12 mouse cellular contexts compared by ENCODE assay signal in the genomic region with DNA sequence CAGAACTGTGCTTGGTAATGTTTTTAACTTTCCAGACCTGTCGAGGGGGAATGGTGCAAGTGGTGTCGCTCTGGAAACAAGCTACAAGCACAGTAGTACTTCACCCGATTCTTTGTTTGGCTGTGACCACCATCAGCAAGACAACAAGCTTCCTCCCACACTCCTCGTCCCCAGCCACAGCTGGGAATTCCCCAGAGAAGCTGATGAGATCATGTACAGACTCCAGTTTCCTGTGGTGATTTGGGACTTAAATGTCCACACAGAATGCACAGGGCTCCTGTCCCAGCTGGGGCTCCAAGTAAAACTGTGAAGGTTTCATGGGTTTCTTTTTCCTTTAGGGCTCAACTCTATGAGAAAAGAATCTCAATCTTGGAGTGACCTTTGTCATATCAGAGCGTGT. TPM values are rescaled to one million over a fixed set of nuclear protein-coding genes. Genes with fewer than 3 reads are reported as not detected.
DNase-seq lines count a peak whose midpoint lies in the region; ATAC-seq and TF ChIP-seq lines count a peak whose summit lies in the region.
"Had no signal": no experiment of that assay in that cellular context is flagged by ENCODE, and none has a peak within 500 bp of the region (broad histone marks: within the 10 kb centered on the region; RNA-seq: fewer than 3 reads in every experiment).

No protein-coding gene starts in this region.

- 46% methylated on average over 5 of the region's 5 CpGs for WGBS in intestine, embryonic 14.5 days
- WGBS in midbrain, embryonic 14.5 days = 68% methylated on average over 5 of the region's 5 CpGs

- H3K9me3 ChIP-seq in intestine, embryonic 14.5 days (ENCODE audit: control insufficient read depth, low read length) = no peaks in the 10 kb centered on the region
- no peaks in the 10 kb centered on the region for H3K9me3 ChIP-seq in midbrain, embryonic 14.5 days (ENCODE audit: control insufficient read depth, low read length)
- H3K9me3 ChIP-seq: limb, embryonic 12.5 days; midbrain, embryonic 13.5 days had no signal

- H3K27ac ChIP-seq in gastrocnemius, adult 2 months = peak overlapping the region; percentile 63
- H3K27ac ChIP-seq in brown adipose tissue, adult 24 weeks (replicated peaks; ENCODE audit: low read depth, low read length) = peak overlapping the region; percentile 69
- H3K27ac ChIP-seq in intestine, embryonic 14.5 days (ENCODE audit: low read depth) = peak overlapping the region; percentile 44; the same call in 1 of the 2 replicates
- no peak overlapping the region for H3K27ac ChIP-seq in midbrain, embryonic 14.5 days (replicated peaks; ENCODE audit: low read depth, low read length)
- H3K27ac ChIP-seq: limb, embryonic 12.5 days; midbrain, embryonic 13.5 days had no signal

- no peak for ATAC-seq in intestine, embryonic 14.5 days (replicated peaks; ENCODE audit: low FRiP score, low TSS enrichment, low read depth)
- ATAC-seq in midbrain, embryonic 14.5 days (ENCODE audit: low FRiP score, low TSS enrichment) = no peak
- ATAC-seq: hindbrain, embryonic 16.5 days; midbrain, embryonic 13.5 days had no signal

- no peak overlapping the region for H3K4me3 ChIP-seq in gastrocnemius, adult 2 months
- no peak overlapping the region for H3K4me3 ChIP-seq in brown adipose tissue, adult 24 weeks (ENCODE audit: insufficient read depth, low read depth, low read length)
- no peak overlapping the region for H3K4me3 ChIP-seq in intestine, embryonic 14.5 days (ENCODE audit: low read depth, low read length)
- no peak overlapping the region for H3K4me3 ChIP-seq in midbrain, embryonic 14.5 days (replicated peaks; ENCODE audit: low read depth, low read length)
- H3K4me3 ChIP-seq: limb, embryonic 12.5 days; midbrain, embryonic 13.5 days had no signal

- peaks cover 3% of the 10 kb centered on the region; the same call in 1 of the 2 replicates for H3K4me1 ChIP-seq in brown adipose tissue, adult 24 weeks (ENCODE audit: control insufficient read depth, insufficient read depth, insufficient read length, low read length)
- peaks cover 7% of the 10 kb centered on the region; the same call in 1 of the 2 replicates for H3K4me1 ChIP-seq in intestine, embryonic 14.5 days (replicated peaks; ENCODE audit: control insufficient read depth, insufficient read depth, low read length)
- H3K4me1 ChIP-seq in midbrain, embryonic 14.5 days (ENCODE audit: control insufficient read depth, insufficient read depth, low read length) = peaks cover 4% of the 10 kb centered on the region

- DNase-seq in gastrocnemius, adult 2 months = peak; percentile 45
- DNase-seq in gastrocnemius, postnatal 10 days = no peak
- no peak for DNase-seq in intestine, embryonic 14.5 days (ENCODE audit: low spot score)
- peak; percentile 37 for DNase-seq in lung, postnatal 14 days
- DNase-seq in midbrain, embryonic 14.5 days = no peak
- DNase-seq in frontal cortex, adult 2 months (ENCODE audit: extremely low spot score in 1 of 2, low spot score in 1 of 2) = no peak
- DNase-seq in embryo, embryonic 11 days = no peak
- DNase-seq: cerebellum, postnatal 14 days had no signal

- no peak for TF ChIP-seq CTCF in gastrocnemius, adult 2 months (IDR thresholded peaks at IDR 0.05)

- intact Hi-C loops in gastrocnemius, adult 2 months (cut with DNase I) = no loop called here

- no peaks in the 10 kb centered on the region for H3K27me3 ChIP-seq in intestine, embryonic 14.5 days (replicated peaks; ENCODE audit: control insufficient read depth, insufficient read depth, low read length)
- H3K27me3 ChIP-seq in midbrain, embryonic 14.5 days (ENCODE audit: control insufficient read depth, insufficient read depth, low read length) = no peaks in the 10 kb centered on the region
- H3K27me3 ChIP-seq: limb, embryonic 12.5 days; midbrain, embryonic 13.5 days had no signal

- H3K9ac ChIP-seq in intestine, embryonic 14.5 days (ENCODE audit: low read length) = no peak overlapping the region
- H3K9ac ChIP-seq in midbrain, embryonic 14.5 days (replicated peaks; ENCODE audit: low read length) = no peak overlapping the region
- H3K9ac ChIP-seq: limb, embryonic 12.5 days; midbrain, embryonic 13.5 days had no signal

- H3K4me2 ChIP-seq in intestine, embryonic 14.5 days (ENCODE audit: low read length) = no peak overlapping the region
- no peak overlapping the region for H3K4me2 ChIP-seq in midbrain, embryonic 14.5 days (ENCODE audit: low read length)
- H3K4me2 ChIP-seq: limb, embryonic 12.5 days; midbrain, embryonic 13.5 days had no signal

- H3K36me3 ChIP-seq in intestine, embryonic 14.5 days (ENCODE audit: control insufficient read depth, insufficient read depth, low read length) = no peaks in the 10 kb centered on the region
- no peaks in the 10 kb centered on the region for H3K36me3 ChIP-seq in midbrain, embryonic 14.5 days (ENCODE audit: control insufficient read depth, insufficient read depth, low read length)
- H3K36me3 ChIP-seq: limb, embryonic 12.5 days; midbrain, embryonic 13.5 days had no signal

RNA-seq across cellular contexts. Expression of a gene that starts 28.9 kb away (rescaled TPM):
- total RNA-seq in gastrocnemius, adult 2 months (2021) = 1 to 10 TPM; 2.1 to 4.0 TPM
- total RNA-seq in gastrocnemius, postnatal 10 days (2021) = 10 to 100 TPM in 1 of 2 experiments, 1 to 10 TPM in 1; 7.3 to 10.3 TPM
- polyA plus RNA-seq in brown adipose tissue, adult 24 weeks (2012; ENCODE audit: insufficient read depth, insufficient read length, missing spikeins) = 3.6 and 4.7 TPM in 2 replicates
- 22.6 and 25.5 TPM in 2 replicates for polyA plus RNA-seq in intestine, embryonic 14.5 days (2014; fragmentation: Nextera tagmentation; extraction: Ambion mirVana)
- 9.7 and 10.6 TPM in 2 replicates for polyA plus RNA-seq in midbrain, embryonic 14.5 days (2014; fragmentation: Nextera tagmentation; extraction: Ambion mirVana)
- 17.9 and 20.6 TPM in 2 replicates for polyA plus RNA-seq in frontal cortex, adult 2 months (2012; rRNA removed)

Comparison
In these comparisons a context has a peak if more than half of its experiments do, and no peak if none do; other contexts are left out.
1. DNase-seq: peak in gastrocnemius, adult 2 months (single experiment) and lung, postnatal 14 days (single experiment); none in gastrocnemius, postnatal 10 days (single experiment), intestine, embryonic 14.5 days (single experiment), midbrain, embryonic 14.5 days (single experiment), frontal cortex, adult 2 months (0 of 2) and embryo, embryonic 11 days (single experiment).